Mouse (Mus musculus) ES-E14 (cell line): Measurements from ENCODE around the gene Dlg2.

Experiments
- CHD2 ChIP-seq: IDR thresholded peaks from 2 replicates; pipeline ENCODE4 v1.6.1; 2014; ENCODE audit warnings: mild to moderate bottlenecking, low read depth, low read length, inconsistent platforms
- HCFC1 ChIP-seq: IDR thresholded peaks from 2 replicates; pipeline ENCODE4 v1.6.1; 2012; ENCODE audit warnings: low read length, inconsistent platforms, borderline replicate concordance; ENCODE audit not compliant: insufficient read depth
- MAFK ChIP-seq: IDR thresholded peaks from 2 replicates; pipeline ENCODE4 v1.6.1; 2014; ENCODE audit warnings: mild to moderate bottlenecking, low read depth, low read length, inconsistent platforms; ENCODE audit not compliant: insufficient read depth
- ZC3H11A ChIP-seq: IDR thresholded peaks from 2 replicates; pipeline ENCODE4 v1.6.1; 2012; ENCODE audit warnings: low read depth, mild to moderate bottlenecking, inconsistent platforms, low read length, borderline replicate concordance

DNA sequence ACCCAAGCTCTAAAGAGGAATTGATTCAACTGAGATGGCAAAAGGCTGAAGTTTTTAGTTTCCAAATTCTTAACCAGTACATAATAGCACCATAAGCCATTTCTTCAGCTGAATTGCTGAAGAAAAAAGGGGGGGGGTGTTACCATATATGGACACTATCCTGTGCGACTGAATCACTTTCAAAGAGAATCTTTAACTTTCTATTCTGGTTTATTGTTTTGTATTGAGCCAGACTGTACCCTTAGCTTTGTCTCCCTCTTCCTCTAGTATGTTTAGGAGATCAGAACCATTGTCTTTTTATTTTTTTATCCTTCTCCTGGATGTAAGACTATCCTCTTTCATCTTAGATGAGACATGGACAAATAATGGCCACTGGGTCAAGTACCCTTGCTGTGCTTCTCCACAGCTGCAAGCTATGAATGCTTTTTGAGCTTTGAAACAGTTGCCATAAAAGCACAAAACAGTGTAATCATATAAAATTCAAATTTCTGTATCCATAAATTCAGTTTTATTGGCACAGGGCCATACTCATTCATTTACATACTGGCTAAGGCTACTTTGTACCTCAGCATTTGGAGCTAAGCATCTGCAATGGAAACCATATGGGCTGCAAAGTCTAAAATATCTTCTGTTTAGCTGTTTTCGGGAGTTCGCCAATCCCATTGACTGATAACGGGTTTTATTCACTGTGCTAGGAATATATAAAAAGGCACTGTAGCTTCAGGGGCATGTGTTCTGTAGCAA, 568.7 kb downstream of the Dlg2 start:
- no peak for TF ChIP-seq HCFC1
- TF ChIP-seq ZC3H11A = no peak
- no peak for TF ChIP-seq MAFK
- no peak for TF ChIP-seq CHD2
